Mouse (Mus musculus): ENCODE measurements around the gene Snx9. TPM values are rescaled to one million over a fixed set of nuclear protein-coding genes. Genes with fewer than 3 reads are reported as not detected.

Gene Snx9
- polyA plus RNA-seq, 1 experiment from 2014 or later, result 91.4 TPM

DNA sequence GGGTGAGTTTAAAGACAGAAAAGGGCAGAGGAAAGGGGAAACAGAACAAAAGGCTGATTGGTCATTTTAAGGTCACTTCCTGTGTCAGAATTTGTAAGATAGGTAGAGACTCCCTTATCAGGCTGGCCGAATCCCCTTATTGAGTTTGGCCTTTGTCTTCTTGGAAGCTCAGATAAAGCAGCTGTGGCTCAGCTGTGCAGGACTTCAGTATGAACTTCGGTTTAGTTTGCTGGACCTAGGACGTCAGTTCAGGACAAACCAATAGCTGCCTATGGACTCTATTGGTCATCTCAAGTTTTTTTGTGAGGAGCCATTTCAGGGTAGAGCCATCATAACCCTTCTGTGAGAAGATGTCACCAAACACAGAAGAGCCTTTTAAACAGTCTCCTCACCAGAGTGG is 12.2 kb upstream of the Snx9 start:
- Histone ChIP-seq H3K27me3 (replicated peaks; ENCODE audit: control insufficient read depth, insufficient read depth, low read length) (no peaks in the 10 kb centered on the region), H3K9me3 (ENCODE audit: control insufficient read depth) (no peaks in the 10 kb centered on the region), H3K27ac (ENCODE audit: low read depth, low read length) (no peak overlapping the region), H3K4me3 (ENCODE audit: low read depth, low read length) (no peak overlapping the region), H3K9ac (ENCODE audit: low read depth, low read length) (no peak overlapping the region), H3K4me1 (replicated peaks; ENCODE audit: control insufficient read depth, insufficient read depth, low read length) (no peaks in the 10 kb centered on the region), H3K36me3 (ENCODE audit: control insufficient read depth, insufficient read depth) (no peaks in the 10 kb centered on the region), H3K4me2 (replicated peaks; ENCODE audit: low read depth) (no peak overlapping the region)
- ATAC-seq, result no peak
- no peak for TF ChIP-seq CTCF (IDR thresholded peaks at IDR 0.05; ENCODE audit: low read depth)
- WGBS, result 47% methylated on average over 3 of the region's 3 CpGs

DNA sequence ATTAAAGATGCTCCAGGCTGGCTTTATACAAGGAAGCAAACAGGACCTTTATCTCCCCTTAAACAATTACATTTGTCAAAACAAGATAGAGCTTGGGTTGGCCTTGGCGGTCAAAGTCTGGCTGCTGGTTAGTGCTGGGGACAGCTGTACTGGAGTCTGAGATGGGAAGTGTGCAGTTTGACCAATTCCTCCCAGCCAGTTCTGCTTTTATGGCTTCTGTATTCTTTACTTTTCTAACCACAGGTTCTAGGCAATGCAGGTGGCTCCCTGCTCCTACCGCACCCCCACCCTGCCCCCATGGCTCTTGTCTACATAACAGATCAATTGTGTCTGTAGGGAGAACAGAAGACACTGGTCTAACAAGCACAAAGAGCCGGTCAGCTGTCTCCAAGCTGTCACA is 11.2 kb upstream of the Snx9 start:
- Histone ChIP-seq H3K9ac (ENCODE audit: low read depth, low read length) (no peak overlapping the region), H3K4me1 (replicated peaks; ENCODE audit: control insufficient read depth, insufficient read depth, low read length) (no peaks in the 10 kb centered on the region), H3K36me3 (ENCODE audit: control insufficient read depth, insufficient read depth) (no peaks in the 10 kb centered on the region), H3K27ac (ENCODE audit: low read depth, low read length) (no peak overlapping the region; the same call in 1 of the 2 replicates), H3K4me3 (ENCODE audit: low read depth, low read length) (no peak overlapping the region), H3K27me3 (replicated peaks; ENCODE audit: control insufficient read depth, insufficient read depth, low read length) (no peaks in the 10 kb centered on the region), H3K9me3 (ENCODE audit: control insufficient read depth) (no peaks in the 10 kb centered on the region), H3K4me2 (replicated peaks; ENCODE audit: low read depth) (0 out of 2 replicates have a peak overlapping the region, but pooled peaks have one; percentile 17)
- TF ChIP-seq CTCF (IDR thresholded peaks at IDR 0.05; ENCODE audit: low read depth), result no peak
- WGBS, result 40% methylated on average over 3 of the region's 3 CpGs
- peak; percentile 73 for ATAC-seq

DNA sequence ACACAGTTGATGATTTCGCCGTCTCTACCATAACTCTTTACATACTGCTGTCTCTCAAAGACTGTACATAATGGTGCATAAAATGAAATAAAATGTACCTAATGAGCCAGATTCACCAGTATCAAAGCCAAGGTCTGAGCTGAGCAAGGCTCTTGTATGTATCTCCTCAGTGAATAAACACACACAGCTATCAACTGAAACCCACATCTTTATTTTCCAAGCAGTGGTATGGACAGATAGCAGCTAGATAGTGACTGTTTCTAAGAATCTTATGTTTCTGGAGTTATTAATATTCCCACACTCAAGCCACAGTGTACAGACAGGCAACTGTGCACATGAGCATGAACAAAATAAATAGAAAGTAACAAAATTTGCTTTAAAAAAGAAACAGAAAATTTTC is 10.7 kb upstream of the Snx9 start:
- WGBS, result 70% methylated on average over 2 of the region's 2 CpGs
- TF ChIP-seq CTCF (IDR thresholded peaks at IDR 0.05; ENCODE audit: low read depth), result no peak

DNA sequence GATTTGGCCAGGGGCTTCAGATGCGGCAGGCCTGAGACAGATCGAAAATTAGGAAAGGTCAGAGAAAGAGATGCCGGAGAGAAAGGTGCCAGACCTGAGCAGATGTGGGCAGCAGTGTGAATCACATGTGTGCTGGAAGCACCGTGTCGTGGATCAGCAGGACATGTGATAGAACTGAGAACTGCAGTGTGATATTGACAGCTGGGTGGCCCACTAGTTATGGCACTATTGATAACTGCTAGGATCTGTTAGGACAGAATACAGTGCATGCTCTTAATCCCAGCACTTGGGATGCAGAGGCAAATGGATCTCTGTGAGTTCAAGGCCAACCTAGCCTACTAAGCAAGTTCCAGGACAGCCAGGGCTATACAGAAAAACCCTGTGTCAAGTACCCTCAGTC is 10.3 kb upstream of the Snx9 start:
- Histone ChIP-seq H3K27me3 (replicated peaks; ENCODE audit: control insufficient read depth, insufficient read depth, low read length) (no peaks in the 10 kb centered on the region), H3K9me3 (ENCODE audit: control insufficient read depth) (no peaks in the 10 kb centered on the region), H3K9ac (ENCODE audit: low read depth, low read length) (no peak overlapping the region), H3K4me1 (replicated peaks; ENCODE audit: control insufficient read depth, insufficient read depth, low read length) (no peaks in the 10 kb centered on the region), H3K36me3 (ENCODE audit: control insufficient read depth, insufficient read depth) (no peaks in the 10 kb centered on the region), H3K4me3 (ENCODE audit: low read depth, low read length) (no peak overlapping the region), H3K4me2 (replicated peaks; ENCODE audit: low read depth) (no peak overlapping the region), H3K27ac (ENCODE audit: low read depth, low read length) (no peak overlapping the region)
- no peak for ATAC-seq
- no peak for TF ChIP-seq CTCF (IDR thresholded peaks at IDR 0.05; ENCODE audit: low read depth)
- WGBS, result 83% methylated on average over 5 of the region's 5 CpGs

More for the DNA sequence above, 10.7 kb upstream of the Snx9 start:
- H3K27me3 ChIP-seq (replicated peaks; ENCODE audit: control insufficient read depth, insufficient read depth, low read length), result no peaks in the 10 kb centered on the region
- H3K9me3 ChIP-seq (ENCODE audit: control insufficient read depth), result no peaks in the 10 kb centered on the region
- H3K4me1 ChIP-seq (replicated peaks; ENCODE audit: control insufficient read depth, insufficient read depth, low read length), result no peaks in the 10 kb centered on the region
- no peak overlapping the region; the same call in 1 of the 2 replicates for H3K27ac ChIP-seq (ENCODE audit: low read depth, low read length)
- no peak overlapping the region for H3K9ac ChIP-seq (ENCODE audit: low read depth, low read length)
- H3K4me3 ChIP-seq (ENCODE audit: low read depth, low read length), result no peak overlapping the region
- no peak for ATAC-seq
- no peaks in the 10 kb centered on the region for H3K36me3 ChIP-seq (ENCODE audit: control insufficient read depth, insufficient read depth)
- H3K4me2 ChIP-seq (replicated peaks; ENCODE audit: low read depth), result no peak overlapping the region

DNA sequence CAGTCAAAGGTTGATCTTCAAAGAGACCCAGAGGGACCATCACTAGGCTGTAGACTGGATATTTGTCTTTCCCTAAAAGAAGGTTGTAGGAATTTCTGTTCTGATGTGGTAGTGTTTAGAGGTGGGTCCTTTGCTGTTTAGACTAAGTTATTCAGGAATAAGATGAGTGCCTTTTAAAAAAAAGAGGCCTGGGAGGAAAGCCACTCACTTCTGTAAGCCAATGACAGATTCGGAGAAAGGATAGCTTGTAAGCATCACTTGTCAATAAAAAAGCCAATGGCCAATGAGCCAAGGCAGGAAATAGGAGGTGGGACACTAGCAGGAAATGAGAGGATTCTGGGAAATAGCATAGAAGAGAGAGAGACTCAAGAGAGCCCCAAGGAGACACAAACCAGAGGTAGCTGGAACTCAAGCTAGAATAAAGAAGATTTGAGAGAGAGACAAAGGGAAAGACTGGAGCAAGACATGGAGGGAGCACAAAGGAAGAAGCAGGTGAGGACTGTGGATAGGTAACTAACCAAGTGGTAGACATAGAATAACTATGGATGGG is 9.8 kb upstream of the Snx9 start:
- no peak overlapping the region for H3K4me3 ChIP-seq (ENCODE audit: low read depth, low read length)
- H3K4me2 ChIP-seq (replicated peaks; ENCODE audit: low read depth), result no peak overlapping the region
- 95% methylated on average over 1 of the region's 1 CpGs for WGBS
- TF ChIP-seq CTCF (IDR thresholded peaks at IDR 0.05; ENCODE audit: low read depth), result no peak
- no peaks in the 10 kb centered on the region for H3K4me1 ChIP-seq (replicated peaks; ENCODE audit: control insufficient read depth, insufficient read depth, low read length)
- H3K9ac ChIP-seq (ENCODE audit: low read depth, low read length), result no peak overlapping the region
- no peaks in the 10 kb centered on the region for H3K9me3 ChIP-seq (ENCODE audit: control insufficient read depth)
- no peaks in the 10 kb centered on the region for H3K27me3 ChIP-seq (replicated peaks; ENCODE audit: control insufficient read depth, insufficient read depth, low read length)
- H3K36me3 ChIP-seq (ENCODE audit: control insufficient read depth, insufficient read depth), result no peaks in the 10 kb centered on the region
- no peak overlapping the region for H3K27ac ChIP-seq (ENCODE audit: low read depth, low read length)
- ATAC-seq, result no peak

DNA sequence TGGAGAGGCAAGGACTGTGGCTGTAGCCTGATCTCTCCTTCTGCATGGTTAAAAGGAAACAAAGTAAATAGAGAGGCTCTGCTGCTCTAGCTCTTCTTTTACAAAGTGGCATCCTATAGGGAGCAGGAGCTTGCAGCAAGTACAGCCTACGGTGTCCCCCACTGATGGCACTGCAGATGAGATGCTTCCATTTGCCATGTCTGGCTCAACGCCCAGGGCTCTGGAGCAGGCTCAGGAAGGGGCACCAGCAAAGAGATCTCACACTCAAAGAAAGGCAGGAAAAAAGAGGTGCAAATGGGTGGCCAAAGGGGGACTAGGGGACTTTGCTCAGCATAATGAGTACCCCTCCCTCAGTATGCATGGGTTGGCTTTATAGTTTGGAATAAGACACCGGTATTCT is 7.0 kb upstream of the Snx9 start:
- ATAC-seq, result no peak
- Histone ChIP-seq H3K4me1 (replicated peaks; ENCODE audit: control insufficient read depth, insufficient read depth, low read length) (no peaks in the 10 kb centered on the region), H3K27ac (ENCODE audit: low read depth, low read length) (no peak overlapping the region), H3K9me3 (ENCODE audit: control insufficient read depth) (no peaks in the 10 kb centered on the region), H3K9ac (ENCODE audit: low read depth, low read length) (no peak overlapping the region), H3K4me3 (ENCODE audit: low read depth, low read length) (no peak overlapping the region), H3K36me3 (ENCODE audit: control insufficient read depth, insufficient read depth) (no peaks in the 10 kb centered on the region), H3K4me2 (replicated peaks; ENCODE audit: low read depth) (no peak overlapping the region), H3K27me3 (replicated peaks; ENCODE audit: control insufficient read depth, insufficient read depth, low read length) (no peaks in the 10 kb centered on the region)
- no peak for TF ChIP-seq CTCF (IDR thresholded peaks at IDR 0.05; ENCODE audit: low read depth)
- WGBS, result 88% methylated on average over 3 of the region's 3 CpGs

Data from intestine, postnatal 0 days (tissue).